Mouse (Mus musculus): ENCODE data around the gene Clec4n. TPM values are rescaled to one million over a fixed set of nuclear protein-coding genes. Genes with fewer than 3 reads are reported as not detected.
"Not testable (repeated sequence)": the region's sequence is repeated elsewhere in the genome, so short reads cannot be mapped to it uniquely, and the experiment has no call there.

Clec4n gene
- polyA plus RNA-seq (2015; fragmentation: Nextera tagmentation; extraction: Ambion mirVana), result 5.1 and 5.7 TPM in 2 replicates

- WGBS, result 47% methylated on average over 3 of the region's 3 CpGs
- Histone ChIP-seq H3K27me3 (replicated peaks) (no peaks in the 10 kb centered on the region), H3K4me1 (replicated peaks) (no peaks in the 10 kb centered on the region), H3K9me3 (no peaks in the 10 kb centered on the region), H3K9ac (no peak within 1 kb of the TSS), H3K4me3 (replicated peaks) (no peak within 1 kb of the TSS), H3K36me3 (no peaks in the 10 kb centered on the region), H3K4me2 (replicated peaks) (no peak within 1 kb of the TSS), H3K27ac (no peak within 1 kb of the TSS)
- ATAC-seq, result no peak
Observed at GRCm38 (mm10) chr6:123229644-123230043, at the start of gene Clec4n. Gene Clec4n, plus strand, starts transcription at chr6:123229843.

GRCm38 (mm10) chr6:123184862-123185261 lies 44.8 kb upstream of the Clec4n start:
- H3K9ac ChIP-seq; ATAC-seq; H3K4me2 ChIP-seq (replicated peaks); H3K4me1 ChIP-seq (replicated peaks); H3K36me3 ChIP-seq; H3K27me3 ChIP-seq (replicated peaks); H3K27ac ChIP-seq; H3K9me3 ChIP-seq; H3K4me3 ChIP-seq (replicated peaks): not testable (repeated sequence)
- WGBS, result 73% methylated on average over 2 of the region's 2 CpGs

- Histone ChIP-seq H3K27me3 (replicated peaks) (no peaks in the 10 kb centered on the region), H3K4me3 (replicated peaks) (no peak overlapping the region), H3K4me1 (replicated peaks) (no peaks in the 10 kb centered on the region), H3K4me2 (replicated peaks) (no peak overlapping the region), H3K36me3 (no peaks in the 10 kb centered on the region), H3K27ac (no peak overlapping the region), H3K9me3 (no peaks in the 10 kb centered on the region), H3K9ac (no peak overlapping the region)
- 91% methylated on average over 1 of the region's 1 CpGs for WGBS
- ATAC-seq, result peak; percentile 45; the same call in 1 of the 2 replicates
Observed at GRCm38 (mm10) chr6:123207187-123208076, 22.2 kb upstream of the Clec4n start.

- not testable (repeated sequence) for ATAC-seq; H3K4me3 ChIP-seq (replicated peaks); H3K4me2 ChIP-seq (replicated peaks); H3K27me3 ChIP-seq (replicated peaks); H3K9me3 ChIP-seq; H3K4me1 ChIP-seq (replicated peaks); H3K9ac ChIP-seq; H3K36me3 ChIP-seq; H3K27ac ChIP-seq
Observed at GRCm38 (mm10) chr6:123208077-123208439, 21.6 kb upstream of the Clec4n start.

- H3K4me3 ChIP-seq (replicated peaks), result no peak overlapping the region
- H3K9ac ChIP-seq, result no peak overlapping the region
- no peaks in the 10 kb centered on the region for H3K36me3 ChIP-seq
- WGBS, result 71% methylated on average over 1 of the region's 1 CpGs
- no peak for ATAC-seq
- H3K27ac ChIP-seq, result no peak overlapping the region
- H3K4me2 ChIP-seq (replicated peaks), result no peak overlapping the region
- H3K9me3 ChIP-seq, result no peaks in the 10 kb centered on the region
- no peaks in the 10 kb centered on the region for H3K4me1 ChIP-seq (replicated peaks)
- H3K27me3 ChIP-seq (replicated peaks), result no peaks in the 10 kb centered on the region
Observed at GRCm38 (mm10) chr6:123211726-123212125, 17.9 kb upstream of the Clec4n start.

GRCm38 (mm10) chr6:123227519-123228166 lies 2.0 kb upstream of the Clec4n start:
- H3K4me3 ChIP-seq (replicated peaks), result no peak overlapping the region
- no peaks in the 10 kb centered on the region for H3K27me3 ChIP-seq (replicated peaks)
- no peak for ATAC-seq
- H3K4me1 ChIP-seq (replicated peaks), result no peaks in the 10 kb centered on the region
- H3K9me3 ChIP-seq, result no peaks in the 10 kb centered on the region
- no peak overlapping the region for H3K27ac ChIP-seq
- no peaks in the 10 kb centered on the region for H3K36me3 ChIP-seq
- no peak overlapping the region for H3K9ac ChIP-seq
- H3K4me2 ChIP-seq (replicated peaks), result no peak overlapping the region
- WGBS, result 44% methylated on average over 2 of the region's 2 CpGs

- no peak overlapping the region for H3K27ac ChIP-seq
- 56% methylated on average over 2 of the region's 2 CpGs for WGBS
- ATAC-seq, result no peak
- H3K9me3 ChIP-seq, result no peaks in the 10 kb centered on the region
- no peak overlapping the region for H3K9ac ChIP-seq
- no peak overlapping the region for H3K4me2 ChIP-seq (replicated peaks)
- H3K36me3 ChIP-seq, result no peaks in the 10 kb centered on the region
- H3K4me1 ChIP-seq (replicated peaks), result no peaks in the 10 kb centered on the region
- no peaks in the 10 kb centered on the region for H3K27me3 ChIP-seq (replicated peaks)
- no peak overlapping the region for H3K4me3 ChIP-seq (replicated peaks)
Observed at GRCm38 (mm10) chr6:123231149-123231548, 1.5 kb downstream of the Clec4n start.

- Histone ChIP-seq H3K9me3 (no peaks in the 10 kb centered on the region), H3K9ac (no peak overlapping the region), H3K27me3 (replicated peaks) (no peaks in the 10 kb centered on the region), H3K4me3 (replicated peaks) (no peak overlapping the region), H3K4me2 (replicated peaks) (no peak overlapping the region), H3K27ac (no peak overlapping the region), H3K4me1 (replicated peaks) (no peaks in the 10 kb centered on the region), H3K36me3 (no peaks in the 10 kb centered on the region)
- no peak for ATAC-seq
Observed at GRCm38 (mm10) chr6:123237582-123237981, 7.9 kb downstream of the Clec4n start.

- Histone ChIP-seq H3K9me3 (no peaks in the 10 kb centered on the region), H3K4me2 (replicated peaks) (no peak overlapping the region), H3K36me3 (no peaks in the 10 kb centered on the region), H3K27me3 (replicated peaks) (no peaks in the 10 kb centered on the region), H3K27ac (no peak overlapping the region), H3K4me3 (replicated peaks) (no peak overlapping the region), H3K9ac (no peak overlapping the region), H3K4me1 (replicated peaks) (no peaks in the 10 kb centered on the region)
- ATAC-seq, result no peak
- 85% methylated on average over 5 of the region's 5 CpGs for WGBS
Observed at GRCm38 (mm10) chr6:123244201-123244600, 14.6 kb downstream of the Clec4n start.

GRCm38 (mm10) chr6:123248862-123249261 lies 19.2 kb downstream of the Clec4n start:
- H3K36me3 ChIP-seq; H3K27ac ChIP-seq; H3K4me1 ChIP-seq (replicated peaks); H3K9me3 ChIP-seq; H3K27me3 ChIP-seq (replicated peaks); H3K4me3 ChIP-seq (replicated peaks); H3K9ac ChIP-seq; H3K4me2 ChIP-seq (replicated peaks); ATAC-seq: not testable (repeated sequence)
- 79% methylated on average over 2 of the region's 2 CpGs for WGBS

- H3K9ac ChIP-seq, result no peak overlapping the region
- no peak for ATAC-seq
Observed at GRCm38 (mm10) chr6:123252735-123253134, 23.1 kb downstream of the Clec4n start.

GRCm38 (mm10) chr6:123258946-123259345 lies 29.3 kb downstream of the Clec4n start:
- 68% methylated on average over 3 of the region's 3 CpGs for WGBS
- no peak overlapping the region for H3K4me3 ChIP-seq (replicated peaks)

More at GRCm38 (mm10) chr6:123252735-123253134, 23.1 kb downstream of the Clec4n start:
- Histone ChIP-seq H3K4me3 (replicated peaks) (no peak overlapping the region), H3K9me3 (no peaks in the 10 kb centered on the region), H3K36me3 (no peaks in the 10 kb centered on the region), H3K4me2 (replicated peaks) (no peak overlapping the region), H3K4me1 (replicated peaks) (no peaks in the 10 kb centered on the region), H3K27ac (no peak overlapping the region), H3K27me3 (replicated peaks) (no peaks in the 10 kb centered on the region)

More at GRCm38 (mm10) chr6:123258946-123259345, 29.3 kb downstream of the Clec4n start:
- no peaks in the 10 kb centered on the region for H3K27me3 ChIP-seq (replicated peaks)
- H3K9ac ChIP-seq, result no peak overlapping the region
- no peak for ATAC-seq
- no peaks in the 10 kb centered on the region for H3K36me3 ChIP-seq
- no peak overlapping the region for H3K4me2 ChIP-seq (replicated peaks)
- H3K27ac ChIP-seq, result no peak overlapping the region
- no peaks in the 10 kb centered on the region for H3K9me3 ChIP-seq
- H3K4me1 ChIP-seq (replicated peaks), result no peaks in the 10 kb centered on the region

Measured in intestine, embryonic 15.5 days (tissue).